Mouse (Mus musculus) embryonic facial prominence, embryonic 14.5 days (tissue): ENCODE results near the gene Ddias. TPM values are rescaled to one million over a fixed set of nuclear protein-coding genes. Genes with fewer than 3 reads are reported as not detected.

Experiments used
- ATAC-seq: fragments of 200-750 bp; cut with Nextera tagmentation; 2 replicates; pipeline ENCODE4 v1.8.0; 2017; ENCODE audit warnings: low read depth, moderate number of reproducible peaks, moderate TSS enrichment
- DNase-seq: peaks from one replicate; pipeline ENCODE4 v3.0.0-alpha.2; 2015; ENCODE audit warnings: low spot score
- H3K27ac ChIP-seq: fragments of 300-500 bp; sonication (generic); replicated peaks from 2 replicates; pipeline ENCODE4 v1.5.1; 2014; ENCODE audit warnings: low read depth, mild to moderate bottlenecking, low read length, moderate library complexity
- H3K27me3 ChIP-seq: fragments of 300-500 bp; sonication (generic); replicated peaks from 2 replicates; pipeline ENCODE4 v1.6.1; 2014; ENCODE audit warnings: low read length; ENCODE audit not compliant: control insufficient read depth, insufficient read depth
- H3K36me3 ChIP-seq: fragments of 300-500 bp; sonication (generic); 2 replicates; pipeline ENCODE4 v1.6.1; 2014; ENCODE audit warnings: low read length, mixed read lengths; ENCODE audit not compliant: control insufficient read depth, insufficient read depth
- H3K4me1 ChIP-seq: fragments of 300-500 bp; sonication (generic); 2 replicates; pipeline ENCODE4 v1.6.1; 2014; ENCODE audit warnings: antibody characterized with exemption, low read length; ENCODE audit not compliant: control insufficient read depth, insufficient read depth
- H3K4me2 ChIP-seq: fragments of 300-500 bp; sonication (generic); 2 replicates; pipeline ENCODE4 v1.6.1; 2014; ENCODE audit warnings: low read depth, mild to moderate bottlenecking, low read length, moderate library complexity, mixed read lengths
- H3K4me3 ChIP-seq: fragments of 300-500 bp; sonication (generic); 2 replicates; pipeline ENCODE4 v1.5.1; 2014; ENCODE audit warnings: low read depth, mild to moderate bottlenecking, low read length
- H3K9ac ChIP-seq: fragments of 300-500 bp; sonication (generic); 2 replicates; pipeline ENCODE4 v1.6.1; 2014; ENCODE audit warnings: low read depth, mild to moderate bottlenecking, low read length, moderate library complexity, mixed read lengths
- H3K9me3 ChIP-seq: fragments of 300-500 bp; sonication (generic); 2 replicates; pipeline ENCODE4 v1.6.1; 2016; ENCODE audit warnings: low read length; ENCODE audit not compliant: control insufficient read depth
- WGBS: fragments of 180-500 bp; shearing (Covaris S2); extraction: QIAGEN DNeasy Blood & Tissue Kit; methylation state at CpG from one replicate; pipeline ENCODE4 v1.1.7; 2014; 5-methylcytosine and 5-hydroxymethylcytosine counted together
- polyA plus RNA-seq: library from polyadenylated mRNA; unstranded; fragments of >200 nt; fragmentation: Nextera tagmentation; extraction: Ambion mirVana; gene quantifications from 2 replicates; pipeline ENCODE4 v1.2.1, GENCODE M21; 2014

Gene Ddias
- polyA plus RNA-seq, 1 experiment from 2014 or later: 10.9 TPM

DNA sequence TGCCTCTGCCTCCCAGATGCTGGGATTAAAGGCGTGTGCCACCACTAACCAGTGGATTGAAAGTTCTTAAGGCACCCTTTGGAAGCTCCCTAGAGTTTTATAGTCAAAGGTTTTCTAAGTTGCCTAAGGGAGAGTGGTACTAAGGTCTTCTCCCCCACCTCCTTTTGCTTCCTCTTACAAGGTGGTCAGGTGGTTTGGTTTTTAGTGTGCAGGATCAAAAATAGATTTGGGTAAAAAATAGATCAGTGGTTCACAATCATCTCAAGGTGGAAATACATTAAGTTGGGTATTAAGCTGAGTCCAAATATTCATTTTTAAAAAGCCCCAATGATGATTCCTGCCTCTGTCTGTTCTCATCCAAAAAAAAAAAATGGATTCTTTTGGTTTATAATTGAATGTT is 53.6 kb downstream of the Ddias start:
- H3K27me3 ChIP-seq: no peaks in the 10 kb centered on the region
- H3K4me1 ChIP-seq: peaks cover 20% of the 10 kb centered on the region
- 0 out of 2 replicates have a peak, but pooled peaks cover 4% of the 10 kb centered on the region for H3K36me3 ChIP-seq
- H3K4me3 ChIP-seq: no peak overlapping the region
- H3K9me3 ChIP-seq: no peaks in the 10 kb centered on the region
- no peak overlapping the region; the same call in 1 of the 2 replicates for H3K27ac ChIP-seq
- H3K4me2 ChIP-seq: no peak overlapping the region
- H3K9ac ChIP-seq: no peak overlapping the region
- no peak for DNase-seq
- WGBS: 88% methylated on average over 1 of the region's 1 CpGs
- ATAC-seq: no peak

DNA sequence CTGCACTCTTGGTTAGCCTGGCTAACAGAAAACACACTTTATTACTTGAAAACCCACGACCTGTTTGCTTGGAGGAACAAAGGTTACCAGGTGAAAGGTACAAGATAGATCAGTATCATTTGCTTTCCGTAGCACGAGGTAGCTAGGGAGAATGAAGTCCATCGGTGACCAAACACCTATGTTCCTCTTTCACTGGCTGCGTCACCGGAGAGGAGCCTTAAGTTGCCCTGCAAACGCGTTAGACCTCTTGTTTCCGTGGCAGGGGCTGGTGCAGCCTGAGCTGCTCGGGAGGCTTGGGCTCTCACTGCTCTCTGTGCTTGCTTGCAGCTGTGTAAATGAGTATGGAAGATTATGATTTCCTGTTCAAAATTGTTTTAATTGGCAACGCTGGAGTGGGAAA is 54.4 kb downstream of the Ddias start:
- Histone ChIP-seq H3K27ac (no peak overlapping the region), H3K4me2 (no peak overlapping the region), H3K9me3 (no peaks in the 10 kb centered on the region), H3K4me1 (peaks cover 20% of the 10 kb centered on the region), H3K9ac (no peak overlapping the region), H3K27me3 (no peaks in the 10 kb centered on the region), H3K36me3 (no peaks in the 10 kb centered on the region), H3K4me3 (no peak overlapping the region)
- WGBS: 67% methylated on average over 11 of the region's 11 CpGs
- DNase-seq: peak; percentile 30
- no peak for ATAC-seq

DNA sequence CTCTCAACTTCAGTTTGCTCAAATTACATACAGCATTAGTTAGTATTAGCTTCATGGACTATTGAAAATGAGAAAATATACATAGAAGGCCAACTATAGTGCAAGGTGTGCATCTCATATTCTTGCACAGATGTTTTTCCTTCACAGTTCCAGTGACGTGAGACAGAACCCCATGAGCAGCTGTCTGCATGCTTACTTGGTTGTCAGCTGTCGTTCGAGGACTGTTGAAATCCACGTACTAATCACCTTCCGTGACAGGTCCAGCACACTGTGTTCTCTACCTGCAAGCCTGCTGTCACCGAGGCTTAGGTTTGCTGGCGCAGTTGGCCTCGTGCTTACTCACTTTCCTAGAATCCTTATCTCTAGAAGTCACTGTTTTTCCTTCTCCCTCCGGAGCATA is 56.2 kb downstream of the Ddias start:
- no peak for ATAC-seq
- no peak overlapping the region for H3K27ac ChIP-seq
- no peaks in the 10 kb centered on the region for H3K36me3 ChIP-seq
- H3K4me3 ChIP-seq: no peak overlapping the region
- H3K27me3 ChIP-seq: no peaks in the 10 kb centered on the region
- no peak overlapping the region for H3K9ac ChIP-seq
- H3K4me1 ChIP-seq: peaks cover 18% of the 10 kb centered on the region
- H3K4me2 ChIP-seq: no peak overlapping the region
- no peaks in the 10 kb centered on the region for H3K9me3 ChIP-seq
- no peak for DNase-seq
- 74% methylated on average over 9 of the region's 9 CpGs for WGBS

DNA sequence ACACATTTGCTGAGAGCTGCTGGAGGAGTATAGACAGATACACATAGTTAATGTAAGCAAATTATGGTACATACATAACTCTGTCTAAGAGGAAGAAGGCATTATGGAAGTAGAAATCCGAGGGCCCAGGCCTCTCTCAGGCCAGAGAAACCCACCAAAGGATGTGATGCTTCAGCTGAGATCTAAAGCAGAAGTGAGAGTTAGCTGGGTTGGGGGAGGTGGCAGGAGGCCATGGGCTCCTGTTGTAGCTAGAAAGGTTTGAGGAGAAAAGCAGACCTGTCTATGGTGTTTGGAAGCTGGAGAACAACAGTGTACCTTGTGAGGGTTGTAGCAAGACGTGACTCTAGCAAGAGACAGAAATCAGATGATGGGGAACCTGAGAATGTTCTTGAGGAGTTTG is 56.8 kb downstream of the Ddias start:
- no peaks in the 10 kb centered on the region for H3K27me3 ChIP-seq
- WGBS: 86% methylated on average over 2 of the region's 2 CpGs
- peaks cover 12% of the 10 kb centered on the region for H3K4me1 ChIP-seq
- no peak overlapping the region for H3K27ac ChIP-seq
- ATAC-seq (no peak), DNase-seq (no peak)
- H3K4me3 ChIP-seq: no peak overlapping the region
- no peaks in the 10 kb centered on the region for H3K36me3 ChIP-seq
- H3K9me3 ChIP-seq: no peaks in the 10 kb centered on the region
- H3K4me2 ChIP-seq: no peak overlapping the region
- no peak overlapping the region for H3K9ac ChIP-seq

DNA sequence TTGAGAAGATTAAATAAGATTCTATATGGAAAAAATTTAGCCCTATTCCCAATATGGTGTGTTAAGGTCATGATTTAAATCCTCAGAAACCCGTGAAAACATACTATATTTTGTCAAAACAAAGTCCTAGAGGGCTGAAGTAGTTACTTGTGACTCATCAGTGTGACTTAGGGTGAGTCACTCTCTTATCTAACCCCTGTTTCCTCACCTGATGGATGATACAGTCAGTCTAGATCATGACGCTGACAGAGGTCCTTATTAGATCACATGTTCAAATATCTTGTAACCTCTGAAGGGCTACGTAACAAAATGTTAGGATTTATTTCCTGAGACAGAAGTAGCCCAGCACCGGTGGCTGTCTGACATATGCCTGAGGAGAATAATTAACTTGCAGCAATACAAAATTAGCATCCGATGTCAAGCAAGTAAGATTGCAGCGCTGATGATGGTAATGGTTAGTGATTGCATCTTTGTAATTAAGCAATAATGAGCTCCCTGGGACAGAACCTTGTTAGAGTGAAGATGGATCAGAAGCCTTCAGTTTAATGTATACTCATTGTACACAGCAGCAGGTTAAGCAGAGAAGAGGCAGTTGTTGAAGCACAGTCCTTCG is 62.3 kb downstream of the Ddias start:
- no peaks in the 10 kb centered on the region for H3K9me3 ChIP-seq
- H3K27me3 ChIP-seq: no peaks in the 10 kb centered on the region
- no peak overlapping the region for H3K27ac ChIP-seq
- no peak overlapping the region for H3K4me3 ChIP-seq
- no peaks in the 10 kb centered on the region for H3K36me3 ChIP-seq
- DNase-seq (no peak), ATAC-seq (no peak)
- no peaks in the 10 kb centered on the region for H3K4me1 ChIP-seq
- WGBS: 70% methylated on average over 7 of the region's 7 CpGs
- H3K9ac ChIP-seq: no peak overlapping the region
- no peak overlapping the region for H3K4me2 ChIP-seq

Other genes with a start within 250 kb of the Ddias start
- 5.8 and 7.2 TPM in 2 replicates for gene Ankrd42, start 237.1 kb downstream of the Ddias start, polyA plus RNA-seq
- gene Pcf11, start 204.3 kb downstream of the Ddias start, polyA plus RNA-seq: 19.0 and 19.6 TPM in 2 replicates
- 21.3 and 25.8 TPM in 2 replicates for gene Rab30, start 132.6 kb downstream of the Ddias start, polyA plus RNA-seq
- 30.6 and 32.2 TPM in 2 replicates for gene Prcp, start 223 bp upstream of the Ddias start, polyA plus RNA-seq
- gene Fam181b, start 205.6 kb upstream of the Ddias start, polyA plus RNA-seq: 4.9 and 5.6 TPM in 2 replicates